Mouse (Mus musculus): Measurements from ENCODE around the gene Arhgdig. TPM values are rescaled to one million over a fixed set of nuclear protein-coding genes. Genes with fewer than 3 reads are reported as not detected.

The Arhgdig gene
- polyA plus RNA-seq, 1 experiment, result 41.8 TPM

GRCm38 (mm10) chr17:26231156-26231555 is 23.6 kb upstream of the Arhgdig start:
- no peak for TF ChIP-seq GATA1 (IDR thresholded peaks at IDR 0.05; ENCODE audit: low read length)

- no peak for TF ChIP-seq GATA1 (IDR thresholded peaks at IDR 0.05; ENCODE audit: low read length)
Observed at GRCm38 (mm10) chr17:26229776-26230175, 22.2 kb upstream of the Arhgdig start.

GRCm38 (mm10) chr17:26225150-26225549 is 17.6 kb upstream of the Arhgdig start:
- no peak for TF ChIP-seq GATA1 (IDR thresholded peaks at IDR 0.05; ENCODE audit: low read length)

- no peak for TF ChIP-seq GATA1 (IDR thresholded peaks at IDR 0.05; ENCODE audit: low read length)
Observed at GRCm38 (mm10) chr17:26221508-26221907, 13.9 kb upstream of the Arhgdig start.

- no peak for TF ChIP-seq GATA1 (IDR thresholded peaks at IDR 0.05; ENCODE audit: low read length)
Observed at GRCm38 (mm10) chr17:26212681-26213080, 5.1 kb upstream of the Arhgdig start.

- no peak for TF ChIP-seq GATA1 (IDR thresholded peaks at IDR 0.05; ENCODE audit: low read length)
Observed at GRCm38 (mm10) chr17:26212241-26212640, 4.7 kb upstream of the Arhgdig start.

- no peak for TF ChIP-seq GATA1 (IDR thresholded peaks at IDR 0.05; ENCODE audit: low read length)
Observed at GRCm38 (mm10) chr17:26206392-26206791, 1.2 kb downstream of the Arhgdig start.

GRCm38 (mm10) chr17:26204766-26205165 is 2.8 kb downstream of the Arhgdig start:
- no peak for TF ChIP-seq GATA1 (IDR thresholded peaks at IDR 0.05; ENCODE audit: low read length)

- TF ChIP-seq GATA1 (IDR thresholded peaks at IDR 0.05; ENCODE audit: low read length), result no peak
Observed at GRCm38 (mm10) chr17:26203321-26203811, 4.2 kb downstream of the Arhgdig start.

- no peak for TF ChIP-seq GATA1 (IDR thresholded peaks at IDR 0.05; ENCODE audit: low read length)
Observed at GRCm38 (mm10) chr17:26202737-26203136, 4.8 kb downstream of the Arhgdig start, which contains the start of gene Rgs11. TSS of gene Rgs11 (plus strand) at chr17:26202951.

- no peak for TF ChIP-seq GATA1 (IDR thresholded peaks at IDR 0.05; ENCODE audit: low read length)
Observed at GRCm38 (mm10) chr17:26201998-26202397, 5.6 kb downstream of the Arhgdig start.

GRCm38 (mm10) chr17:26200831-26201705 is 6.5 kb downstream of the Arhgdig start:
- no peak for TF ChIP-seq GATA1 (IDR thresholded peaks at IDR 0.05; ENCODE audit: low read length)

GRCm38 (mm10) chr17:26198892-26199291 is 8.7 kb downstream of the Arhgdig start, which contains the start of gene Pdia2:
TSS of gene Pdia2 (minus strand) at chr17:26199087.
- TF ChIP-seq GATA1 (IDR thresholded peaks at IDR 0.05; ENCODE audit: low read length), result no peak

GRCm38 (mm10) chr17:26192481-26193190 is 14.9 kb downstream of the Arhgdig start:
- no peak for TF ChIP-seq GATA1 (IDR thresholded peaks at IDR 0.05; ENCODE audit: low read length)

- no peak for TF ChIP-seq GATA1 (IDR thresholded peaks at IDR 0.05; ENCODE audit: low read length)
Observed at GRCm38 (mm10) chr17:26188091-26188805, 19.3 kb downstream of the Arhgdig start.

- TF ChIP-seq GATA1 (IDR thresholded peaks at IDR 0.05; ENCODE audit: low read length), result no peak
Observed at GRCm38 (mm10) chr17:26187592-26187991, 20.0 kb downstream of the Arhgdig start.
